Comparison of ENCODE assay signal across 27 mouse cellular contexts in the genomic region with DNA sequence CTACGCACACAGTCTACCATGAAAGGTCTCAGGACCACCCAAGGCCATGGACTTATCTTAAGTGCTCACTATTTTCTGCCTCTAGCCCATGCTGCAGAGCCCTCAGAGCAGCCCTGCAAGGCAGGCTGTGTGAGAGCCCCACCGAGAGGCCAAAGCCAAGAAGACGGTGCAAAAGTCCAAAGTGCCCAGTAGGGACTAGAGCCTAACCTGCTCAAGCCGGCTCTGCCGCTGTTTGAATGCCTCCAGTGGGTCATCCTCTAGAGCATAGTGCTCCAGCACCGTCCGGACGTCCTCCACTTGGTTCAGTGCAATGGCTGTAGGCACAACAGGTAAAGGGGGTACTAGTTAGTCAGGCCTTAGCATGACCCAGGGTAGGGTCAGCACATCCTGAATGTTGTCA. TPM values are rescaled to one million over a fixed set of nuclear protein-coding genes. Genes with fewer than 3 reads are reported as not detected.
"Had no signal": no experiment of that assay in that cellular context is flagged by ENCODE, and none has a peak within 500 bp of the region (broad histone marks: within the 10 kb centered on the region; RNA-seq: fewer than 3 reads in every experiment).

No protein-coding gene starts in this region.

- H3K9ac ChIP-seq: liver, embryonic 14.5 days; liver, postnatal 0 days; lung, embryonic 14.5 days; midbrain, embryonic 13.5 days; neural tube, embryonic 13.5 days had no signal

- H3K4me3 ChIP-seq: layer of hippocampus, adult 2 months; left cerebral cortex, adult 2 months; megakaryocyte, embryonic 14.5 days; midbrain, embryonic 10.5 days; midbrain, embryonic 13.5 days; myocyte; neural tube, embryonic 13.5 days had no signal

- H3K27me3 ChIP-seq: midbrain, embryonic 13.5 days; neural tube, embryonic 13.5 days had no signal

- ATAC-seq: inflammation-experienced regulatory T-cells, adult 6 months; intestine, embryonic 16.5 days; liver, postnatal 0 days; lung, postnatal 0 days; midbrain, embryonic 13.5 days; midbrain, embryonic 16.5 days had no signal

- H3K9me3 ChIP-seq: megakaryocyte, embryonic 14.5 days; midbrain, embryonic 10.5 days; midbrain, embryonic 13.5 days; neural tube, embryonic 13.5 days had no signal

- H3K27ac ChIP-seq: layer of hippocampus, adult 2 months; left cerebral cortex, adult 2 months; liver, embryonic 14.5 days; midbrain, embryonic 10.5 days; midbrain, embryonic 13.5 days; neural tube, embryonic 13.5 days; stomach, postnatal 0 days had no signal

- H3K4me2 ChIP-seq: liver, embryonic 11.5 days; lung, embryonic 14.5 days; midbrain, embryonic 13.5 days; neural tube, embryonic 13.5 days had no signal

- DNase-seq: layer of hippocampus, adult 9-11 months; layer of hippocampus, postnatal 36 days; liver, postnatal 0 days; lung, embryonic 14.5 days; thymus, adult 2 months; thymus, postnatal 14 days; thymus, postnatal 4 days had no signal

RNA-seq across cellular contexts. Expression of a gene that starts 4.2 kb away (rescaled TPM):
- total RNA-seq: monocyte, adult 5-6 weeks had no signal
- polyA plus RNA-seq: inflammation-experienced regulatory T-cells, adult 6 months; liver, postnatal 0 days; spleen, adult 2 months had no signal

RNA-seq across cellular contexts. Expression of a gene that starts 15.2 kb away (rescaled TPM):
- total RNA-seq: monocyte, adult 5-6 weeks; neutrophil, adult 5-6 weeks had no signal
- polyA plus RNA-seq: inflammation-experienced regulatory T-cells, adult 6 months; large intestine, adult 2 months; limb, embryonic 11.5 days; liver, embryonic 11.5 days; liver, embryonic 14.5 days; liver, postnatal 0 days; lung, embryonic 14.5 days; myocyte; small intestine, adult 2 months; spleen, adult 2 months had no signal
